Mouse (Mus musculus) kidney, embryonic 14.5 days (tissue): ENCODE results near the gene Cox16. TPM values are rescaled to one million over a fixed set of nuclear protein-coding genes. Genes with fewer than 3 reads are reported as not detected.
"Not testable (repeated sequence)": the region's sequence is repeated elsewhere in the genome, so short reads cannot be mapped to it uniquely, and the experiment has no call there.

ENCODE experiments used
- ATAC-seq: fragments of 200-750 bp; cut with Nextera tagmentation; 2 replicates; pipeline ENCODE4 v1.8.0; 2017; ENCODE audit warnings: moderate number of reproducible peaks, mild to moderate bottlenecking, moderate TSS enrichment, moderate library complexity; ENCODE audit not compliant: low FRiP score, low TSS enrichment
- H3K27ac ChIP-seq: fragments of 300-500 bp; sonication (generic); 2 replicates; pipeline ENCODE4 v1.5.1; 2014; ENCODE audit warnings: low read depth, mild to moderate bottlenecking, low read length, moderate library complexity, mixed read lengths
- H3K27me3 ChIP-seq: fragments of 300-500 bp; sonication (generic); 2 replicates; pipeline ENCODE4 v1.6.1; 2014; ENCODE audit warnings: mild to moderate bottlenecking, low read length; ENCODE audit not compliant: control insufficient read depth, insufficient read depth
- H3K36me3 ChIP-seq: fragments of 300-500 bp; sonication (generic); 2 replicates; pipeline ENCODE4 v1.6.1; 2014; ENCODE audit warnings: low read length, mixed read lengths; ENCODE audit not compliant: control insufficient read depth, insufficient read depth
- H3K4me1 ChIP-seq: fragments of 300-500 bp; sonication (generic); 2 replicates; pipeline ENCODE4 v1.6.1; 2014; ENCODE audit warnings: low read length, mixed read lengths; ENCODE audit not compliant: control insufficient read depth, insufficient read depth
- H3K4me2 ChIP-seq: fragments of 300-500 bp; sonication (generic); replicated peaks from 2 replicates; pipeline ENCODE4 v1.6.1; 2014; ENCODE audit warnings: low read depth, mild to moderate bottlenecking, low read length
- H3K4me3 ChIP-seq: fragments of 300-500 bp; sonication (generic); 2 replicates; pipeline ENCODE4 v1.5.1; 2014; ENCODE audit warnings: mild to moderate bottlenecking, low read length
- H3K9ac ChIP-seq: fragments of 300-500 bp; sonication (generic); 2 replicates; pipeline ENCODE4 v1.6.1; 2014; ENCODE audit warnings: low read depth, mild to moderate bottlenecking, low read length, moderate library complexity
- H3K9me3 ChIP-seq: fragments of 300-500 bp; sonication (generic); 2 replicates; pipeline ENCODE4 v1.6.1; 2016; ENCODE audit warnings: low read length; ENCODE audit not compliant: control insufficient read depth
- WGBS: fragments of 180-500 bp; shearing (Covaris S2); extraction: QIAGEN DNeasy Blood & Tissue Kit; methylation state at CpG from one replicate; pipeline ENCODE4 v1.1.7; 2014; 5-methylcytosine and 5-hydroxymethylcytosine counted together
- polyA plus RNA-seq: library from polyadenylated mRNA; unstranded; fragments of >200 nt; fragmentation: Nextera tagmentation; extraction: Ambion mirVana; gene quantifications from 2 replicates; pipeline ENCODE4 v1.2.1, GENCODE M21; 2014

Cox16 gene
- polyA plus RNA-seq, 1 experiment from 2014 or later: 125 TPM

- H3K4me1 ChIP-seq, H3K9me3 ChIP-seq, ATAC-seq, H3K36me3 ChIP-seq, H3K4me2 ChIP-seq, H3K27me3 ChIP-seq, H3K9ac ChIP-seq, H3K27ac ChIP-seq, H3K4me3 ChIP-seq: not testable (repeated sequence)
- WGBS: 95% methylated on average over 7 of the region's 7 CpGs
Measured at GRCm38 (mm10) chr12:81459051-81459450, 25.9 kb downstream of the Cox16 start.

- not testable (repeated sequence) for H3K27ac ChIP-seq, H3K36me3 ChIP-seq, ATAC-seq, H3K9me3 ChIP-seq, H3K4me3 ChIP-seq, H3K9ac ChIP-seq, H3K4me1 ChIP-seq, H3K27me3 ChIP-seq, H3K4me2 ChIP-seq
- WGBS: 94% methylated on average over 9 of the region's 9 CpGs
Measured at GRCm38 (mm10) chr12:81438985-81439384, 45.9 kb downstream of the Cox16 start.

- not testable (repeated sequence) for H3K4me1 ChIP-seq, H3K4me3 ChIP-seq, H3K27ac ChIP-seq, H3K27me3 ChIP-seq, H3K9me3 ChIP-seq, ATAC-seq, H3K36me3 ChIP-seq, H3K4me2 ChIP-seq, H3K9ac ChIP-seq
- WGBS: 64% methylated on average over 2 of the region's 2 CpGs
Measured at GRCm38 (mm10) chr12:81434778-81435177, 50.1 kb downstream of the Cox16 start.

- 85% methylated on average over 1 of the region's 1 CpGs for WGBS
- Histone ChIP-seq H3K27me3 (no peaks in the 10 kb centered on the region), H3K9ac (no peak within 1 kb of the TSS), H3K4me3 (no peak within 1 kb of the TSS), H3K4me1 (no peaks in the 10 kb centered on the region), H3K4me2 (no peak within 1 kb of the TSS), H3K9me3 (peaks cover 18% of the 10 kb centered on the region), H3K36me3 (no peaks in the 10 kb centered on the region), H3K27ac (no peak within 1 kb of the TSS)
- ATAC-seq: no peak
Measured at GRCm38 (mm10) chr12:81421846-81422245, 63.1 kb downstream of the Cox16 start, which contains the start of gene Adam4. Gene Adam4 (minus strand): TSS chr12:81421946.

- no peak overlapping the region for H3K4me2 ChIP-seq
- H3K4me3 ChIP-seq: no peak overlapping the region
- H3K27me3 ChIP-seq: no peaks in the 10 kb centered on the region
- no peak overlapping the region for H3K9ac ChIP-seq
- H3K4me1 ChIP-seq: no peaks in the 10 kb centered on the region
- H3K27ac ChIP-seq: no peak overlapping the region
- ATAC-seq: no peak
- no peaks in the 10 kb centered on the region; the same call in 1 of the 2 replicates for H3K36me3 ChIP-seq
- H3K9me3 ChIP-seq: no peaks in the 10 kb centered on the region
- 79% methylated on average over 3 of the region's 3 CpGs for WGBS
Measured at GRCm38 (mm10) chr12:81413211-81413610, 71.7 kb downstream of the Cox16 start.

- no peaks in the 10 kb centered on the region; the same call in 1 of the 2 replicates for H3K36me3 ChIP-seq
- no peak overlapping the region for H3K9ac ChIP-seq
- no peak overlapping the region for H3K4me2 ChIP-seq
- no peak overlapping the region for H3K27ac ChIP-seq
- H3K27me3 ChIP-seq: no peaks in the 10 kb centered on the region
- ATAC-seq: no peak
- WGBS: 85% methylated on average over 3 of the region's 3 CpGs
- no peak overlapping the region for H3K4me3 ChIP-seq
- no peaks in the 10 kb centered on the region for H3K9me3 ChIP-seq
- H3K4me1 ChIP-seq: no peaks in the 10 kb centered on the region
Measured at GRCm38 (mm10) chr12:81408966-81409365, 76.0 kb downstream of the Cox16 start.

- no peak overlapping the region for H3K27ac ChIP-seq
- no peak overlapping the region for H3K4me3 ChIP-seq
- no peaks in the 10 kb centered on the region for H3K36me3 ChIP-seq
- no peak overlapping the region for H3K9ac ChIP-seq
- WGBS: 34% methylated on average over 1 of the region's 1 CpGs
- no peaks in the 10 kb centered on the region for H3K4me1 ChIP-seq
- 0 out of 2 replicates have a peak, but pooled peaks have one; percentile 69 for ATAC-seq
- H3K4me2 ChIP-seq: no peak overlapping the region
- H3K27me3 ChIP-seq: no peaks in the 10 kb centered on the region
- H3K9me3 ChIP-seq: no peaks in the 10 kb centered on the region
Measured at GRCm38 (mm10) chr12:81402187-81402586, 82.7 kb downstream of the Cox16 start.

- 85% methylated on average over 1 of the region's 1 CpGs for WGBS
- H3K27me3 ChIP-seq, H3K27ac ChIP-seq, H3K4me1 ChIP-seq, H3K4me3 ChIP-seq, H3K4me2 ChIP-seq, ATAC-seq, H3K9me3 ChIP-seq, H3K9ac ChIP-seq, H3K36me3 ChIP-seq: not testable (repeated sequence)
Measured at GRCm38 (mm10) chr12:81379364-81379763, 105.6 kb downstream of the Cox16 start, which contains the start of gene Gm4787. Gene Gm4787 (minus strand): TSS chr12:81379464.

- Histone ChIP-seq H3K27me3 (peaks cover 22% of the 10 kb centered on the region), H3K4me2 (no peak overlapping the region; the same call in 1 of the 2 replicates), H3K27ac (no peak overlapping the region), H3K9ac (no peak overlapping the region), H3K36me3 (no peaks in the 10 kb centered on the region), H3K4me3 (no peak overlapping the region), H3K9me3 (no peaks in the 10 kb centered on the region), H3K4me1 (0 out of 2 replicates have a peak, but pooled peaks cover 7% of the 10 kb centered on the region)
- ATAC-seq: no peak
- 68% methylated on average over 5 of the region's 5 CpGs for WGBS
Measured at GRCm38 (mm10) chr12:81333841-81334240, 151.1 kb downstream of the Cox16 start.
